Mouse (Mus musculus): Measurements from ENCODE around the gene Hist1h2bb.

DNA sequence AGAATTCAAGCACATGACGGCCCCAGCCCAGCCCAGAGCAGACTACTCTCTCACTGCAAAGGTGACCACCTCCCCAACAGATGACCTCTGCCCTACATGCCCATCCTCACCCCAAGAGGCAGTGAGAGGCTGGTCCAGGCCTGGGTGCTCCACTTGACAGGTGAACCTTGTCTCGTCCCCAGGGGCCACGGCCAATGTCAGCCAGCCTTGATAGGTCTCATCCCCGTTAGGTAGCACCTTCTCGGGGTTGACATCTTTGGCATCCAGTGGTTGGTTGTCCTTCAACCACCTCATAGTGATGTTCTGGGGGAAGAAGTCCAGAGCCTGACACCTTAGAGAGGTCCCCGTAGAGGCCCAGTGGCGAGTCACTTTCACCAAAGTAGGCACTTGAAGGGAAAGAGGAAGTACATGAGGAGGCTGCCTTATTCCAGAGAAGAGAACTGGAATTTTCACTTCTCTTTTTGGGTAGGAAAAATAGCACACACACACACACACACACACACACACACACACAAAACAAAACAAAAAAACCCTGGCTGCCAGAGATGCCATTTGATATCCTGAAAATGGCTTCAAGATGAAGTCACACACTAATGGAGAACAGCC is 40.7 kb upstream of the Hist1h2bb start:
- no peak for TF ChIP-seq TAL1 (IDR thresholded peaks at IDR 0.05; ENCODE audit: low read length)
- no peak for TF ChIP-seq GATA1 (IDR thresholded peaks at IDR 0.05; ENCODE audit: low read length)

Data from erythroblast, embryonic 14.5 days (primary cell).